Mouse (Mus musculus) thymus, adult 2 months (tissue): Measurements from ENCODE around the gene Myl6b.

Experiments used
- CTCF ChIP-seq: fragments of 200-500 bp; IDR thresholded peaks from 2 replicates; pipeline ENCODE4 v1.5.1; 2012; ENCODE audit warnings: mild to moderate bottlenecking, control low read depth, low read length, moderate library complexity, borderline replicate concordance; ENCODE audit not compliant: control insufficient read depth, poor library complexity, insufficient read depth; ENCODE audit errors: extremely low read depth
- POLR2A ChIP-seq: fragments of 200-500 bp; IDR thresholded peaks from 2 replicates; pipeline ENCODE4 v1.6.1; 2012; ENCODE audit warnings: mild to moderate bottlenecking, low read length, control low read depth, moderate library complexity; ENCODE audit not compliant: control insufficient read depth, poor library complexity, insufficient read depth; ENCODE audit errors: extremely low read depth

DNA sequence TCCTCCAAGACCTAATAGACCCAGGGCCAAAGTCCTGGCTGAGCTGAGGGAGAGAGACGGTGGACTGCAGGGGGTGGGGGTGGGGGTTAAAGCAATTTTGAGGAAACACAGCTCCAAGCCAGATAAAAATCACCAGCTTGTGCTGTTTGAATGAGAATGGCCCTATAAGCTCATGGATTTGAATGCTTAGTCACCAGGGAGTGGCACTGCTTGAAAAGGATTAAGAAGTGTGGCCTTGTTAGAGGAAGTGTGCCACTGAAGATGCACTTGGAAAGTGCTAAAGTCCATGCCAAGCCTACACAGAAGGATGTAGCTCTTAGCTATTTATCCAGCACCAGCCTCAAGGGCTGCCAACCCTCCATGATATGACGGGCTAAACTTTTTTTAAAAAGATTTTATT, 36.7 kb upstream of the Myl6b start:
- TF ChIP-seq CTCF (no peak), POLR2A (no peak)
